Mouse (Mus musculus) neural tube, embryonic 11.5 days (tissue): ENCODE data around the gene Grap2. TPM values are rescaled to one million over a fixed set of nuclear protein-coding genes. Genes with fewer than 3 reads are reported as not detected.
A peak's percentile ranks its signal among the peaks of the same experiment; 100 is the strongest.
"Not testable (repeated sequence)": the region's sequence is repeated elsewhere in the genome, so short reads cannot be mapped to it uniquely, and the experiment has no call there.

ENCODE experiments used
- ATAC-seq: fragments of 200-750 bp; cut with Nextera tagmentation; 2 replicates; pipeline ENCODE4 v1.8.0; 2017; ENCODE audit warnings: moderate number of reproducible peaks, mild to moderate bottlenecking, moderate TSS enrichment, moderate library complexity; ENCODE audit not compliant: insufficient read depth, low FRiP score, low TSS enrichment
- DNase-seq: peaks from one replicate; pipeline ENCODE4 v3.0.0-alpha.2; 2015; ENCODE audit warnings: low spot score
- H3K27ac ChIP-seq: fragments of 300-500 bp; sonication (generic); 2 replicates; pipeline ENCODE4 v1.5.1; 2014; ENCODE audit warnings: low read depth, mild to moderate bottlenecking, low read length
- H3K27me3 ChIP-seq: fragments of 300-500 bp; sonication (generic); 2 replicates; pipeline ENCODE4 v1.6.1; 2014; ENCODE audit warnings: mild to moderate bottlenecking, low read length, mixed read lengths; ENCODE audit not compliant: control insufficient read depth, insufficient read depth
- H3K36me3 ChIP-seq: fragments of 300-500 bp; sonication (generic); 2 replicates; pipeline ENCODE4 v1.6.1; 2014; ENCODE audit warnings: mild to moderate bottlenecking, low read length, moderate library complexity, mixed read lengths; ENCODE audit not compliant: control insufficient read depth, insufficient read depth
- H3K4me1 ChIP-seq: fragments of 300-500 bp; sonication (generic); 2 replicates; pipeline ENCODE4 v1.6.1; 2014; ENCODE audit warnings: low read length, mixed read lengths; ENCODE audit not compliant: control insufficient read depth, insufficient read depth
- H3K4me2 ChIP-seq: fragments of 300-500 bp; sonication (generic); 2 replicates; pipeline ENCODE4 v1.6.1; 2014; ENCODE audit warnings: low read depth, mild to moderate bottlenecking, moderate library complexity
- H3K4me3 ChIP-seq: fragments of 300-500 bp; sonication (generic); 2 replicates; pipeline ENCODE4 v1.5.1; 2014; ENCODE audit warnings: low read depth, low read length
- H3K9ac ChIP-seq: fragments of 300-500 bp; sonication (generic); 2 replicates; pipeline ENCODE4 v1.6.1; 2014; ENCODE audit warnings: mild to moderate bottlenecking, low read length
- H3K9me3 ChIP-seq: fragments of 300-500 bp; sonication (generic); 2 replicates; pipeline ENCODE4 v1.6.1; 2016; ENCODE audit warnings: low read length; ENCODE audit not compliant: control insufficient read depth
- WGBS: fragments of 180-500 bp; shearing (Covaris S2); extraction: QIAGEN DNeasy Blood & Tissue Kit; methylation state at CpG from one replicate; pipeline ENCODE4 v1.1.7; 2014; 5-methylcytosine and 5-hydroxymethylcytosine counted together
- polyA plus RNA-seq: library from polyadenylated mRNA; unstranded; fragments of >200 nt; fragmentation: Nextera tagmentation; extraction: Ambion mirVana; gene quantifications from 2 replicates; pipeline ENCODE4 v1.2.1, GENCODE M21; 2014

Gene Grap2
- polyA plus RNA-seq, 1 experiment from 2014 or later = 4.3 TPM

GRCm38 (mm10) chr15:80572811-80573520, 572 bp downstream of the Grap2 start:
- DNase-seq (no peak), ATAC-seq (no peak)
- H3K27me3 ChIP-seq = peaks cover 2% of the 10 kb centered on the region; the same call in 1 of the 2 replicates
- H3K4me1 ChIP-seq = no peaks in the 10 kb centered on the region
- H3K4me2 ChIP-seq = no peak overlapping the region
- no peaks in the 10 kb centered on the region for H3K9me3 ChIP-seq
- no peaks in the 10 kb centered on the region for H3K36me3 ChIP-seq
- H3K9ac ChIP-seq = no peak overlapping the region
- WGBS = 84% methylated on average over 9 of the region's 9 CpGs
- H3K4me3 ChIP-seq = no peak overlapping the region
- no peak overlapping the region for H3K27ac ChIP-seq

GRCm38 (mm10) chr15:80574211-80575040, 2.0 kb downstream of the Grap2 start:
- Histone ChIP-seq H3K36me3 (no peaks in the 10 kb centered on the region), H3K27ac (no peak overlapping the region), H3K9me3 (no peaks in the 10 kb centered on the region), H3K4me1 (no peaks in the 10 kb centered on the region), H3K4me2 (no peak overlapping the region), H3K27me3 (peaks cover 2% of the 10 kb centered on the region; the same call in 1 of the 2 replicates), H3K9ac (no peak overlapping the region), H3K4me3 (no peak overlapping the region)
- WGBS = 93% methylated on average over 17 of the region's 17 CpGs
- no peak for DNase-seq
- ATAC-seq = no peak

- ATAC-seq = no peak
- no peak overlapping the region for H3K4me3 ChIP-seq
- no peak overlapping the region for H3K4me2 ChIP-seq
- peaks cover 2% of the 10 kb centered on the region; the same call in 1 of the 2 replicates for H3K27me3 ChIP-seq
- WGBS = 92% methylated on average over 13 of the region's 13 CpGs
- H3K4me1 ChIP-seq = no peaks in the 10 kb centered on the region
- H3K9me3 ChIP-seq = no peaks in the 10 kb centered on the region
- H3K9ac ChIP-seq = no peak overlapping the region
- no peak for DNase-seq
- H3K36me3 ChIP-seq = no peaks in the 10 kb centered on the region
- no peak overlapping the region for H3K27ac ChIP-seq
Measured at GRCm38 (mm10) chr15:80575817-80576370, 3.5 kb downstream of the Grap2 start.

- Histone ChIP-seq H3K27ac (no peak overlapping the region), H3K4me2 (no peak overlapping the region), H3K36me3 (no peaks in the 10 kb centered on the region), H3K9me3 (no peaks in the 10 kb centered on the region), H3K9ac (no peak overlapping the region), H3K4me1 (no peaks in the 10 kb centered on the region), H3K27me3 (peaks cover 2% of the 10 kb centered on the region; the same call in 1 of the 2 replicates), H3K4me3 (no peak overlapping the region)
- ATAC-seq = no peak
- 84% methylated on average over 11 of the region's 11 CpGs for WGBS
- DNase-seq = no peak
Measured at GRCm38 (mm10) chr15:80576415-80576994, 4.1 kb downstream of the Grap2 start.

GRCm38 (mm10) chr15:80577166-80577960, 5.0 kb downstream of the Grap2 start:
- Histone ChIP-seq H3K9me3 (no peaks in the 10 kb centered on the region), H3K4me3 (no peak overlapping the region), H3K4me2 (peak overlapping the region; percentile 32), H3K9ac (no peak overlapping the region), H3K4me1 (no peaks in the 10 kb centered on the region), H3K27me3 (peaks cover 2% of the 10 kb centered on the region; the same call in 1 of the 2 replicates), H3K27ac (no peak overlapping the region), H3K36me3 (no peaks in the 10 kb centered on the region)
- ATAC-seq (no peak), DNase-seq (peak; percentile 20)
- WGBS = 9% methylated on average over 22 of the region's 22 CpGs

GRCm38 (mm10) chr15:80579121-80579520, 6.7 kb downstream of the Grap2 start:
- Histone ChIP-seq H3K27ac (no peak overlapping the region), H3K27me3 (peaks cover 2% of the 10 kb centered on the region; the same call in 1 of the 2 replicates), H3K36me3 (no peaks in the 10 kb centered on the region), H3K4me3 (no peak overlapping the region), H3K9me3 (no peaks in the 10 kb centered on the region), H3K4me2 (no peak overlapping the region), H3K4me1 (no peaks in the 10 kb centered on the region), H3K9ac (no peak overlapping the region)
- ATAC-seq (no peak), DNase-seq (no peak)
- WGBS = 55% methylated on average over 3 of the region's 3 CpGs

- H3K9ac ChIP-seq, H3K9me3 ChIP-seq, H3K36me3 ChIP-seq, H3K4me3 ChIP-seq, H3K4me1 ChIP-seq, DNase-seq, H3K4me2 ChIP-seq, H3K27ac ChIP-seq, H3K27me3 ChIP-seq, ATAC-seq: not testable (repeated sequence)
- WGBS = 55% methylated on average over 1 of the region's 1 CpGs
Measured at GRCm38 (mm10) chr15:80580585-80580984, 8.2 kb downstream of the Grap2 start.
